Mouse (Mus musculus) forebrain, embryonic 14.5 days (tissue): Measurements from ENCODE around the gene Aph1a. TPM values are rescaled to one million over a fixed set of nuclear protein-coding genes. Genes with fewer than 3 reads are reported as not detected.

Experiments
- ATAC-seq: fragments of 200-750 bp; cut with Nextera tagmentation; 2 replicates; pipeline ENCODE4 v1.8.0; 2017; ENCODE audit warnings: mild to moderate bottlenecking, moderate library complexity
- DNase-seq: peaks from one replicate; pipeline ENCODE4 v3.0.0-alpha.2; 2015; ENCODE audit warnings: low spot score
- H3K27ac ChIP-seq: fragments of 300-500 bp; sonication (generic); 2 replicates; pipeline ENCODE4 v1.5.1; 2014; ENCODE audit warnings: low read depth, mild to moderate bottlenecking, control low read depth, low read length, moderate library complexity
- H3K27me3 ChIP-seq: fragments of 300-500 bp; sonication (generic); replicated peaks from 2 replicates; pipeline ENCODE4 v1.6.1; 2014; ENCODE audit warnings: low read length, control low read depth, mixed read lengths; ENCODE audit not compliant: control insufficient read depth, insufficient read depth
- H3K36me3 ChIP-seq: fragments of 300-500 bp; sonication (generic); 2 replicates; pipeline ENCODE4 v1.6.1; 2014; ENCODE audit warnings: low read length, control low read depth; ENCODE audit not compliant: control insufficient read depth, insufficient read depth
- H3K4me1 ChIP-seq: fragments of 300-500 bp; sonication (generic); 2 replicates; pipeline ENCODE4 v1.6.1; 2014; ENCODE audit warnings: antibody characterized with exemption, low read length, control low read depth; ENCODE audit not compliant: control insufficient read depth, insufficient read depth
- H3K4me2 ChIP-seq: fragments of 300-500 bp; sonication (generic); 2 replicates; pipeline ENCODE4 v1.6.1; 2014; ENCODE audit warnings: mild to moderate bottlenecking, control low read depth, low read length
- H3K4me3 ChIP-seq: fragments of 300-500 bp; sonication (generic); 2 replicates; pipeline ENCODE4 v1.5.1; 2014; ENCODE audit warnings: low read depth, low read length, control low read depth
- H3K9ac ChIP-seq: fragments of 300-500 bp; sonication (generic); 2 replicates; pipeline ENCODE4 v1.6.1; 2014; ENCODE audit warnings: mild to moderate bottlenecking, low read length, control low read depth, moderate library complexity
- H3K9me3 ChIP-seq: fragments of 300-500 bp; sonication (generic); replicated peaks from 2 replicates; pipeline ENCODE4 v1.6.1; 2016; ENCODE audit warnings: low read length, control low read depth, mixed read lengths; ENCODE audit not compliant: control insufficient read depth
- WGBS: fragments of 180-500 bp; shearing (Covaris S2); extraction: QIAGEN DNeasy Blood & Tissue Kit; methylation state at CpG from one replicate; pipeline ENCODE4 v1.1.7; 2014; 5-methylcytosine and 5-hydroxymethylcytosine counted together
- polyA plus RNA-seq: library from polyadenylated mRNA; unstranded; fragments of >200 nt; fragmentation: Nextera tagmentation; extraction: Ambion mirVana; gene quantifications from 2 replicates; pipeline ENCODE4 v1.2.1, GENCODE M21; 2014

The Aph1a gene
- polyA plus RNA-seq, 1 experiment from 2014 or later, result 51.7 TPM

GRCm38 (mm10) chr3:95879063-95879462, 14.7 kb upstream of the Aph1a start:
- H3K9ac ChIP-seq, result no peak overlapping the region
- no peak overlapping the region for H3K27ac ChIP-seq
- WGBS, result 91% methylated on average over 4 of the region's 4 CpGs
- no peak overlapping the region for H3K4me3 ChIP-seq
- no peaks in the 10 kb centered on the region for H3K9me3 ChIP-seq
- DNase-seq, result no peak
- H3K4me1 ChIP-seq, result peaks cover 9% of the 10 kb centered on the region
- H3K27me3 ChIP-seq, result no peaks in the 10 kb centered on the region; the same call in 1 of the 2 replicates
- no peak overlapping the region for H3K4me2 ChIP-seq
- no peaks in the 10 kb centered on the region for H3K36me3 ChIP-seq
- no peak for ATAC-seq

- WGBS, result under 1% methylated on average over 61 of the region's 66 CpGs
- peak within 1 kb of the TSS; percentile 46 for H3K4me3 ChIP-seq
- H3K9ac ChIP-seq, result peak within 1 kb of the TSS; percentile 54
- peak; percentile 100 for ATAC-seq
- H3K9me3 ChIP-seq, result no peaks in the 10 kb centered on the region
- H3K27me3 ChIP-seq, result no peaks in the 10 kb centered on the region; the same call in 1 of the 2 replicates
- H3K4me2 ChIP-seq, result peak within 1 kb of the TSS; percentile 98
- H3K4me1 ChIP-seq, result peaks cover 9% of the 10 kb centered on the region
- H3K36me3 ChIP-seq, result no peaks in the 10 kb centered on the region
- H3K27ac ChIP-seq, result no peak within 1 kb of the TSS
- peak; percentile 99 for DNase-seq
These were observed 11.6 kb upstream of the Aph1a start, which contains the start of gene Ciart for GRCm38 (mm10) chr3:95881979-95882815. Gene Ciart, minus strand, starts transcription at chr3:95882251.

GRCm38 (mm10) chr3:95882816-95883425, 10.8 kb upstream of the Aph1a start:
- ATAC-seq (no peak), DNase-seq (peak; percentile 68)
- peaks cover 9% of the 10 kb centered on the region for H3K4me1 ChIP-seq
- no peaks in the 10 kb centered on the region; the same call in 1 of the 2 replicates for H3K27me3 ChIP-seq
- H3K27ac ChIP-seq, result no peak overlapping the region
- H3K4me3 ChIP-seq, result peak overlapping the region; percentile 46
- H3K9me3 ChIP-seq, result no peaks in the 10 kb centered on the region
- H3K9ac ChIP-seq, result peak overlapping the region; percentile 54
- H3K36me3 ChIP-seq, result no peaks in the 10 kb centered on the region
- 3% methylated on average over 24 of the region's 24 CpGs for WGBS
- peak overlapping the region; percentile 98 for H3K4me2 ChIP-seq

- no peaks in the 10 kb centered on the region for H3K9me3 ChIP-seq
- no peak overlapping the region for H3K27ac ChIP-seq
- H3K9ac ChIP-seq, result no peak overlapping the region
- no peak for ATAC-seq
- DNase-seq, result no peak
- H3K4me1 ChIP-seq, result peaks cover 9% of the 10 kb centered on the region
- H3K27me3 ChIP-seq, result no peaks in the 10 kb centered on the region; the same call in 1 of the 2 replicates
- H3K36me3 ChIP-seq, result no peaks in the 10 kb centered on the region
- H3K4me3 ChIP-seq, result no peak overlapping the region
- H3K4me2 ChIP-seq, result no peak overlapping the region
- 85% methylated on average over 5 of the region's 5 CpGs for WGBS
These were observed 9.4 kb upstream of the Aph1a start for GRCm38 (mm10) chr3:95884400-95884799.

- Histone ChIP-seq H3K27ac (no peak overlapping the region), H3K4me2 (no peak overlapping the region), H3K4me1 (peaks cover 4% of the 10 kb centered on the region), H3K4me3 (no peak overlapping the region), H3K27me3 (no peaks in the 10 kb centered on the region; the same call in 1 of the 2 replicates), H3K9me3 (no peaks in the 10 kb centered on the region), H3K36me3 (no peaks in the 10 kb centered on the region), H3K9ac (no peak overlapping the region)
- DNase-seq (no peak), ATAC-seq (no peak)
- 80% methylated on average over 4 of the region's 4 CpGs for WGBS
These were observed 6.2 kb upstream of the Aph1a start for GRCm38 (mm10) chr3:95887596-95887995.

- Histone ChIP-seq H3K9me3 (no peaks in the 10 kb centered on the region), H3K36me3 (no peaks in the 10 kb centered on the region)
- WGBS, result 81% methylated on average over 3 of the region's 3 CpGs
These were observed 4.1 kb upstream of the Aph1a start for GRCm38 (mm10) chr3:95889664-95890063.

GRCm38 (mm10) chr3:95891211-95892065, 2.3 kb upstream of the Aph1a start, which contains the start of gene BC028528:
Gene BC028528, minus strand, starts transcription at chr3:95892005.
- 32% methylated on average over 12 of the region's 12 CpGs for WGBS
- Histone ChIP-seq H3K27ac (no peak within 1 kb of the TSS; the same call in 1 of the 2 replicates), H3K27me3 (no peaks in the 10 kb centered on the region), H3K36me3 (no peaks in the 10 kb centered on the region), H3K4me3 (no peak within 1 kb of the TSS), H3K9ac (no peak within 1 kb of the TSS; the same call in 1 of the 2 replicates), H3K4me1 (peaks cover 5% of the 10 kb centered on the region; the same call in 1 of the 2 replicates), H3K4me2 (no peak within 1 kb of the TSS), H3K9me3 (no peaks in the 10 kb centered on the region)
- ATAC-seq (no peak), DNase-seq (no peak)

More at GRCm38 (mm10) chr3:95889664-95890063, 4.1 kb upstream of the Aph1a start:
- Histone ChIP-seq H3K9ac (no peak overlapping the region), H3K4me3 (no peak overlapping the region), H3K27me3 (no peaks in the 10 kb centered on the region), H3K4me2 (no peak overlapping the region), H3K4me1 (peaks cover 5% of the 10 kb centered on the region; the same call in 1 of the 2 replicates), H3K27ac (no peak overlapping the region)
- DNase-seq (no peak), ATAC-seq (no peak)
